Mouse (Mus musculus) adrenal gland, adult 18-20 months (tissue): ENCODE measurements at regions not wholly inside any gene's neighbourhood (a gene's known extent, or its start where the extent isn't known, plus 50 kb on each side); places are given as distances from the start of the nearest gene placed in this dataset.

Experiments
- DNase-seq, 2 experiments: peaks; one replicate each; pipeline ENCODE4 v3.0.0; 2021 to 2022; ENCODE audit warnings: low spot score in 2 of 2

GRCm38 (mm10) chr13:39362536-39362935 is 401.9 kb upstream of the Slc35b3 start:
- no peak for DNase-seq

- DNase-seq, result no peak
Observed at GRCm38 (mm10) chr13:39351606-39352005, 390.9 kb upstream of the Slc35b3 start.

- DNase-seq, result no peak
Observed at GRCm38 (mm10) chr13:39350668-39351067, 390.0 kb upstream of the Slc35b3 start.

- DNase-seq, result no peak
Observed at GRCm38 (mm10) chr13:39347761-39348160, 387.1 kb upstream of the Slc35b3 start.

- DNase-seq, result no peak
Observed at GRCm38 (mm10) chr13:39334874-39335273, 374.2 kb upstream of the Slc35b3 start.

GRCm38 (mm10) chr13:39329794-39330193 is 369.1 kb upstream of the Slc35b3 start:
- no peak for DNase-seq

- DNase-seq, result no peak
Observed at GRCm38 (mm10) chr13:39326176-39326575, 365.5 kb upstream of the Slc35b3 start.

- DNase-seq, result no peak
Observed at GRCm38 (mm10) chr13:39321111-39321510, 360.4 kb upstream of the Slc35b3 start.

- no peak for DNase-seq
Observed at GRCm38 (mm10) chr13:39309758-39310157, 349.1 kb upstream of the Slc35b3 start.

- no peak for DNase-seq
Observed at GRCm38 (mm10) chr13:39307845-39308244, 347.2 kb upstream of the Slc35b3 start.

GRCm38 (mm10) chr13:39306851-39307250 is 346.2 kb upstream of the Slc35b3 start:
- DNase-seq, result no peak

GRCm38 (mm10) chr13:39297129-39297528 is 336.5 kb upstream of the Slc35b3 start:
- no peak for DNase-seq

- DNase-seq, result no peak
Observed at GRCm38 (mm10) chr13:39290216-39290960, 329.7 kb upstream of the Slc35b3 start.

- DNase-seq, result no peak
Observed at GRCm38 (mm10) chr13:39282272-39282671, 321.6 kb upstream of the Slc35b3 start.

- DNase-seq, result no peak
Observed at GRCm38 (mm10) chr13:39278101-39278500, 317.4 kb upstream of the Slc35b3 start.

- no peak for DNase-seq
Observed at GRCm38 (mm10) chr13:39266024-39266423, 305.3 kb upstream of the Slc35b3 start.

- no peak for DNase-seq
Observed at GRCm38 (mm10) chr13:39256708-39257107, 296.0 kb upstream of the Slc35b3 start.

GRCm38 (mm10) chr13:39255338-39255737 is 294.7 kb upstream of the Slc35b3 start:
- no peak for DNase-seq

GRCm38 (mm10) chr13:39252591-39252990 is 291.9 kb upstream of the Slc35b3 start:
- DNase-seq, result no peak

- no peak for DNase-seq
Observed at GRCm38 (mm10) chr13:39250096-39250495, 289.4 kb upstream of the Slc35b3 start.

GRCm38 (mm10) chr13:39226829-39227228 is 266.2 kb upstream of the Slc35b3 start:
- DNase-seq, result no peak

GRCm38 (mm10) chr13:39225651-39226050 is 265.0 kb upstream of the Slc35b3 start:
- DNase-seq, result no peak

- no peak for DNase-seq
Observed at GRCm38 (mm10) chr13:39211076-39211475, 250.4 kb upstream of the Slc35b3 start.
